In the genomic region with DNA sequence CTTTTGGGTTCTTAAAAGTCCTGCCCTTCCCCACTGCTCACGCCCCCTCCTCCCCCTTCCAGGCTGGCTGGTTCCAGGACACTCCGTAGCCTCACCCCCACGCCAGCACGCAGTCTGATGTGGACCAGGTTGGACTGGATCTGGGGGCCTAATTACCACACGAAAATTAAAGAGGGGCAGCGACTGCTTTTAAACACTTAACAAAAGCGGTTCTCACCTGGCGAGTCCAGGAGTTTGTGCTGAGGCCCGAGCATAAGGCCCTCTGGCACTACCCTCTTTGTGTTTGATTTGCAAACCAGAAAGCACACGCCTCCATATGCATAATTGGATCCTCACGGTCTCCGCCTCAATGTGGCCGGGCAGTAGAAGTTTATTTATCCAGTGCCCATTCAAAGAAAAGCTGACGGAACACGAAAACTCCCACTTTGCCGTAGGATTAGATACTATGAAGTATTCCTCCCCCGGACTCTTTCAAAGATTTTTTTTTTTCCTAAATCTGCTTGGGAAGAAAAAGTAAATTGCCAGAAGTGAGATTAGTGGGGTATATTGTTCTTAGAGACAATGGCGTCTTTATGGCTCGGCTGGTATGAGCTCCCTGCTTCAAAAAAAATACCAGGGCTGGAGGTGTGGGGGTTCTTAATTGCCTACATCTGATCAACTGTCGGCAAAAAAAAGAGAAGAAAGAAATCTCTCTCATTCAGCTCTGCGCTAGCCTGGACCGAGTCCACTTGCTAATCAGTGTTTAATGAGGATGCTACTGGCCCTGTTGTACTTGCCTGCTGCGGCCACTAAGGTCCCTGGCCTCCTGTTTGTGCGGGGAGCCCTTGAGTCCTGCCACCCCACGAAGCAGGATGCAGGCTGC, we compare ENCODE assay signal across 9 mouse cellular contexts.
A peak's percentile ranks its signal among the peaks of the same experiment; 100 is the strongest.
DNase-seq lines count a peak whose midpoint lies in the region; ATAC-seq and TF ChIP-seq lines count a peak whose summit lies in the region.
"Had no signal": no experiment of that assay in that cellular context is flagged by ENCODE, and none has a peak within 500 bp of the region (broad histone marks: within the 10 kb centered on the region; RNA-seq: fewer than 3 reads in every experiment).

No protein-coding gene starts in this region.

- peaks cover 2% of the 10 kb centered on the region; the same call in 1 of the 2 replicates for H3K27me3 ChIP-seq in heart, embryonic 13.5 days (replicated peaks)
- H3K27me3 ChIP-seq in intestine, embryonic 14.5 days (replicated peaks; ENCODE audit: control insufficient read depth, insufficient read depth, low read length) = peaks cover 18% of the 10 kb centered on the region; the same call in 1 of the 2 replicates
- H3K27me3 ChIP-seq: CH12.LX had no signal

- no peak for TF ChIP-seq CTCF in gastrocnemius, adult 2 months (IDR thresholded peaks at IDR 0.05)

- peak overlapping the region; percentile 72 for H3K9ac ChIP-seq in heart, embryonic 13.5 days
- 0 out of 2 replicates have a peak overlapping the region, but pooled peaks have one; percentile 27 for H3K9ac ChIP-seq in intestine, embryonic 14.5 days (ENCODE audit: low read length)

- H3K36me3 ChIP-seq in heart, embryonic 13.5 days = no peaks in the 10 kb centered on the region
- no peaks in the 10 kb centered on the region for H3K36me3 ChIP-seq in intestine, embryonic 14.5 days (ENCODE audit: control insufficient read depth, insufficient read depth, low read length)

- peaks cover 42% of the 10 kb centered on the region for H3K4me1 ChIP-seq in heart, embryonic 13.5 days
- H3K4me1 ChIP-seq in intestine, embryonic 14.5 days (replicated peaks; ENCODE audit: control insufficient read depth, insufficient read depth, low read length) = peaks cover 5% of the 10 kb centered on the region

- H3K4me2 ChIP-seq in heart, embryonic 13.5 days = peak overlapping the region; percentile 69
- H3K4me2 ChIP-seq in intestine, embryonic 14.5 days (ENCODE audit: low read length) = peak overlapping the region; percentile 43

- WGBS in heart, embryonic 13.5 days = 12% methylated on average over 25 of the region's 25 CpGs
- 15% methylated on average over 25 of the region's 25 CpGs for WGBS in intestine, embryonic 14.5 days

- H3K4me3 ChIP-seq in heart, embryonic 13.5 days = peak overlapping the region; percentile 45
- H3K4me3 ChIP-seq in intestine, embryonic 14.5 days (ENCODE audit: low read depth, low read length) = peak overlapping the region; percentile 20; the same call in 1 of the 2 replicates
- no peak overlapping the region for H3K4me3 ChIP-seq in gastrocnemius, adult 2 months

- intact Hi-C loops in gastrocnemius, adult 2 months (cut with DNase I) = no loop called here

- ATAC-seq in heart, embryonic 13.5 days (ENCODE audit: extremely low read depth, insufficient number of reproducible peaks, low FRiP score, low TSS enrichment) = no peak
- peak; percentile 37; the same call in 1 of the 2 replicates for ATAC-seq in intestine, embryonic 14.5 days (replicated peaks; ENCODE audit: low FRiP score, low TSS enrichment, low read depth)

- no peaks in the 10 kb centered on the region for H3K9me3 ChIP-seq in heart, embryonic 13.5 days
- H3K9me3 ChIP-seq in intestine, embryonic 14.5 days (ENCODE audit: control insufficient read depth, low read length) = no peaks in the 10 kb centered on the region

- no peak for DNase-seq in heart, postnatal 4 days
- DNase-seq in embryo, embryonic 10.5 days (ENCODE audit: low spot score) = peak; percentile 80
- DNase-seq in intestine, embryonic 14.5 days (ENCODE audit: low spot score) = no peak
- peak; percentile 65 for DNase-seq in mesoderm, embryonic 11.5 days (ENCODE audit: low read depth, low spot score)
- DNase-seq in gastrocnemius, adult 2 months = no peak
- DNase-seq in urinary bladder, postnatal 14 days (ENCODE audit: low spot score) = no peak
- DNase-seq in left cerebral cortex, adult 8-10 months (ENCODE audit: low spot score in 2 of 2) = no peak

- H3K27ac ChIP-seq in heart, embryonic 13.5 days (replicated peaks) = no peak overlapping the region
- H3K27ac ChIP-seq in intestine, embryonic 14.5 days (ENCODE audit: low read depth) = no peak overlapping the region
- H3K27ac ChIP-seq in gastrocnemius, adult 2 months = no peak overlapping the region

Comparison
In these comparisons a context has a peak if more than half of its experiments do, and no peak if none do; other contexts are left out.
1. DNase-seq: peak in embryo, embryonic 10.5 days (single experiment) and mesoderm, embryonic 11.5 days (single experiment); none in heart, postnatal 4 days (single experiment), intestine, embryonic 14.5 days (single experiment), gastrocnemius, adult 2 months (single experiment), urinary bladder, postnatal 14 days (single experiment) and left cerebral cortex, adult 8-10 months (0 of 2).